Comparison of ENCODE assay signal across 8 mouse cellular contexts in genomic region chr12:17741637-17742364, GRCm38 (mm10). TPM values are rescaled to one million over a fixed set of nuclear protein-coding genes. Genes with fewer than 3 reads are reported as not detected.
DNase-seq lines count a peak whose midpoint lies in the region; ATAC-seq lines count a peak whose summit lies in the region.

No protein-coding gene starts in this region.

- 85% methylated on average over 17 of the region's 17 CpGs for WGBS in hindbrain, embryonic 12.5 days
- 81% methylated on average over 17 of the region's 17 CpGs for WGBS in hindbrain, embryonic 10.5 days
- 48% methylated on average over 17 of the region's 17 CpGs for whole genome bisulfite sequencing in embryonic facial prominence, embryonic 15.5 days

- H3K4me3 ChIP-seq in hindbrain, embryonic 12.5 days = no peak overlapping the region
- H3K4me3 ChIP-seq in hindbrain, embryonic 10.5 days = no peak overlapping the region
- H3K4me3 ChIP-seq in embryonic facial prominence, embryonic 15.5 days (replicated peaks) = no peak overlapping the region

- no peak for DNase-seq in hindbrain, embryonic 10.5 days (ENCODE audit: low spot score)
- peak; percentile 80 for DNase-seq in adrenal gland, adult 2 months
- DNase-seq in kidney, adult 8-10 months = peak; percentile 94 to 96
- no peak for DNase-seq in frontal cortex, postnatal 25 days (ENCODE audit: low spot score in 2 of 2)
- no peak for DNase-seq in spleen, postnatal 4 days (ENCODE audit: low spot score in 2 of 2)

- no peaks in the 10 kb centered on the region for H3K9me3 ChIP-seq in hindbrain, embryonic 12.5 days (replicated peaks)
- H3K9me3 ChIP-seq in hindbrain, embryonic 10.5 days = no peaks in the 10 kb centered on the region
- no peaks in the 10 kb centered on the region for H3K9me3 ChIP-seq in embryonic facial prominence, embryonic 15.5 days (replicated peaks)

- no peaks in the 10 kb centered on the region for H3K27me3 ChIP-seq in hindbrain, embryonic 12.5 days
- H3K27me3 ChIP-seq in hindbrain, embryonic 10.5 days (ENCODE audit: insufficient read depth, poor library complexity, severe bottlenecking) = no peaks in the 10 kb centered on the region
- no peaks in the 10 kb centered on the region for H3K27me3 ChIP-seq in embryonic facial prominence, embryonic 15.5 days

- peaks cover 29% of the 10 kb centered on the region for H3K4me1 ChIP-seq in hindbrain, embryonic 12.5 days
- H3K4me1 ChIP-seq in hindbrain, embryonic 10.5 days (replicated peaks) = peaks cover 63% of the 10 kb centered on the region
- peaks cover 70% of the 10 kb centered on the region for H3K4me1 ChIP-seq in embryonic facial prominence, embryonic 15.5 days

- no peak overlapping the region for H3K9ac ChIP-seq in hindbrain, embryonic 12.5 days
- no peak overlapping the region for H3K9ac ChIP-seq in embryonic facial prominence, embryonic 15.5 days

- no peaks in the 10 kb centered on the region for H3K36me3 ChIP-seq in hindbrain, embryonic 12.5 days
- H3K36me3 ChIP-seq in hindbrain, embryonic 10.5 days = no peaks in the 10 kb centered on the region
- H3K36me3 ChIP-seq in embryonic facial prominence, embryonic 15.5 days = no peaks in the 10 kb centered on the region

- no peak for ATAC-seq in hindbrain, embryonic 12.5 days (ENCODE audit: low FRiP score)
- peak; percentile 41; the same call in 1 of the 2 replicates for ATAC-seq in embryonic facial prominence, embryonic 15.5 days (ENCODE audit: insufficient number of reproducible peaks, low FRiP score, low TSS enrichment, low read depth)
- peak; percentile 79 for ATAC-seq in megakaryocyte progenitor cell, adult 5-6 weeks (replicated peaks; ENCODE audit: poor library complexity)

- 0 out of 2 replicates have a peak overlapping the region, but pooled peaks have one; percentile 7 for H3K27ac ChIP-seq in hindbrain, embryonic 12.5 days
- no peak overlapping the region for H3K27ac ChIP-seq in hindbrain, embryonic 10.5 days
- peak overlapping the region; percentile 39; the same call in 1 of the 2 replicates for H3K27ac ChIP-seq in embryonic facial prominence, embryonic 15.5 days (replicated peaks)

- H3K4me2 ChIP-seq in hindbrain, embryonic 12.5 days (replicated peaks) = no peak overlapping the region
- H3K4me2 ChIP-seq in embryonic facial prominence, embryonic 15.5 days (replicated peaks) = no peak overlapping the region

RNA-seq across cellular contexts. Expression of gene Hpcal1, which starts 51.1 kb away (rescaled TPM):
- polyA plus RNA-seq in hindbrain, embryonic 12.5 days (2016; fragmentation: Nextera tagmentation; extraction: Ambion mirVana) = 42.8 and 48.9 TPM in 2 replicates
- 35.9 and 39.9 TPM in 2 replicates for polyA plus RNA-seq in hindbrain, embryonic 10.5 days (2016; fragmentation: Nextera tagmentation; extraction: Ambion mirVana)
- 10 to 100 TPM; 24.2 to 26.0 TPM for total RNA-seq in adrenal gland, adult 2 months (2021)
- polyA plus RNA-seq in adrenal gland, adult 2 months (2012; rRNA removed) = 31.7 and 33.5 TPM in 2 replicates
- 57.2 and 60.5 TPM in 2 replicates for polyA plus RNA-seq in embryonic facial prominence, embryonic 15.5 days (2015; fragmentation: Nextera tagmentation; extraction: Ambion mirVana)
- 55.6 and 65.0 TPM in 2 replicates for total RNA-seq in megakaryocyte progenitor cell, adult 5-6 weeks (2015)
- 18.6 and 21.9 TPM in 2 replicates for total RNA-seq in megakaryocyte progenitor cell, adult 5-6 weeks (2017)

Comparison
In these comparisons a context has a peak if more than half of its experiments do, and no peak if none do; other contexts are left out.
1. DNase-seq: peak in adrenal gland, adult 2 months (single experiment) and kidney, adult 8-10 months (2 of 2); none in hindbrain, embryonic 10.5 days (single experiment), frontal cortex, postnatal 25 days (0 of 2) and spleen, postnatal 4 days (0 of 2).